Comparison of ENCODE assay signal across 23 mouse cellular contexts in the genomic region with DNA sequence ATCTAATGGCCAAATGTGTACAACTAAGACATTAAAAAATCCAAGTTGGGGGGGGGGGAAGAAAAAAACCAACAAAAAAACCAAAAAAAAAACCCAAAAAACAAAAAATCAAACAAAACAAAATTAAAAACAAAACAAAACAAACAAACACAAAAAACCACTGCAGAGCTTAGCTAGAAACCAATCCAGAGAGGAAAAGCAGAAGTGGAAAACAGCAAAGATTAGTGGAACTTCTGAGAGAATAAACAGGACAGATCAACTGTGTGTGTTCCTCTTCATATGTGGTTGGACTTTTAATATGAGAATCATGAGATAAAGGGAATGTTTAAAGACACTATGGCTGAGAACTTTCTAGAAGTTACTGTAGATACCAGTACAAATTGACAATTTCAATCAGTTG.
DNase-seq lines count a peak whose midpoint lies in the region; ATAC-seq lines count a peak whose summit lies in the region.
"Had no signal": no experiment of that assay in that cellular context is flagged by ENCODE, and none has a peak within 500 bp of the region (broad histone marks: within the 10 kb centered on the region; RNA-seq: fewer than 3 reads in every experiment).

No protein-coding gene starts in this region.

- peak; percentile 27 for DNase-seq in MEL-GATA-1-ER (ENCODE audit: extremely low read depth, low read depth)
- DNase-seq in splenic B cell, adult 2 months (ENCODE audit: low read depth, low spot score) = peak; percentile 13
- no peak for DNase-seq in gastrocnemius, postnatal 25 days
- no peak for DNase-seq in lung, adult 18-20 months
- DNase-seq: adrenal gland, adult 2 months; adrenal gland, postnatal 14 days; cerebellum, adult 11-12 months; cerebellum, adult 8-10 months; cerebellum, postnatal 10 days; cerebellum, postnatal 36 days; forebrain, postnatal 0 days; gastrocnemius, adult 2 months; gastrocnemius, postnatal 14 days; heart, adult 2 months; heart, postnatal 14 days had no signal

- H3K27me3 ChIP-seq in splenic B cell, adult 2 months (ENCODE audit: control insufficient read depth, insufficient read depth, low read length, poor library complexity, severe bottlenecking) = no peaks in the 10 kb centered on the region
- H3K27me3 ChIP-seq: heart, embryonic 13.5 days; hindbrain, embryonic 12.5 days; hindbrain, embryonic 15.5 days had no signal

- no peaks in the 10 kb centered on the region for H3K36me3 ChIP-seq in splenic B cell, adult 2 months (ENCODE audit: control insufficient read depth, insufficient read depth, low read length, poor library complexity, severe bottlenecking)
- H3K36me3 ChIP-seq: heart, embryonic 10.5 days; heart, embryonic 13.5 days; hindbrain, embryonic 12.5 days; hindbrain, embryonic 15.5 days had no signal

- peak; percentile 61 for ATAC-seq in granulocyte monocyte progenitor cell, adult 5-6 weeks (replicated peaks; ENCODE audit: poor library complexity, severe bottlenecking)
- no peak for ATAC-seq in erythroblast, adult 5-6 weeks (replicated peaks; ENCODE audit: low FRiP score, poor library complexity, severe bottlenecking)
- ATAC-seq: CD4-positive, CD25-positive, alpha-beta regulatory T cell, adult 4 months; forebrain, embryonic 14.5 days; forebrain, postnatal 0 days had no signal

Comparison
In these comparisons a context has a peak if more than half of its experiments do, and no peak if none do; other contexts are left out.
1. DNase-seq: peak in MEL-GATA-1-ER (single experiment) and splenic B cell, adult 2 months (single experiment); none in gastrocnemius, postnatal 25 days (single experiment) and lung, adult 18-20 months (0 of 2).